Mouse (Mus musculus) B cell, adult 67 days (primary cell): ENCODE results near the gene Cln6. TPM values are rescaled to one million over a fixed set of nuclear protein-coding genes. Genes with fewer than 3 reads are reported as not detected.

Experiments used
- total RNA-seq, 2 experiments: library from RNA; stranded (reverse); gene quantifications; 4 replicates each; pipeline ENCODE4 v1.2.4; 2023

Gene Cln6
- 1 to 10 TPM; 4.5 to 7.1 TPM for total RNA-seq

DNA sequence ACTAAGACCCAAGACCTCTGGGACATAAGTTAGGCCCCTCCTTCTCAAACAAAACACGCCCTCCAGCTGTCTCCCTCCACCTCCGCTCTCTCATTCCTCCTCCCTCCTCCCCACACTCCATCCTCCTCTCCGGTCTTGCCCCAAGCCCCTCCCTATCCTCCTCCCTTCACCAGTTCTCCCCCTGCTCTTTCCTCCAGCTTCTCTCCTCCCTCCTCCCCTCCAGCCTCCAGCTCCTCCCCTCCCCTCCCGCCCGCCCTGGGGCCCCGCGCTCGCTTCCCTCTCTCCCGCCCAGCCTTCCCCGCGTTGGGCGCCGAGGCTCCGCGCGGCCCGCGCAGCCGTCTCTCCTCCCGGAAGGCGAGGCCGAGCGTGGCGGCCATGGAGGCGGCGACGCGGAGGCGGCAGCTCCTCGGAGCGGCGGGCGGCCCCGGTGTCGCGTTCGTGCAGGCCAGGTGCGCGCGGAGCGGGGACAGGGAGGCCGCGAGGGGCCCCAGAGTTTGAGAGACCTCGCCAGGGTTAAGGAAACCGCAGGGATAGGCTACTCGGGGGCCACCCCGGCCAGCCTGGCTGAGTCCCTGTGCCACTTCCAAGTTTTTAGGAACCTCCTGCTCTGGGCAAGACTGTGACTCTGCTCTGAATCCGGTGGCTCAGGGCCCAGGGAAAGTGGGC, at the start of gene Cln6:
Gene Cln6 (plus strand): TSS at position 280 of the 666 bp plus-strand sequence.

DNA sequence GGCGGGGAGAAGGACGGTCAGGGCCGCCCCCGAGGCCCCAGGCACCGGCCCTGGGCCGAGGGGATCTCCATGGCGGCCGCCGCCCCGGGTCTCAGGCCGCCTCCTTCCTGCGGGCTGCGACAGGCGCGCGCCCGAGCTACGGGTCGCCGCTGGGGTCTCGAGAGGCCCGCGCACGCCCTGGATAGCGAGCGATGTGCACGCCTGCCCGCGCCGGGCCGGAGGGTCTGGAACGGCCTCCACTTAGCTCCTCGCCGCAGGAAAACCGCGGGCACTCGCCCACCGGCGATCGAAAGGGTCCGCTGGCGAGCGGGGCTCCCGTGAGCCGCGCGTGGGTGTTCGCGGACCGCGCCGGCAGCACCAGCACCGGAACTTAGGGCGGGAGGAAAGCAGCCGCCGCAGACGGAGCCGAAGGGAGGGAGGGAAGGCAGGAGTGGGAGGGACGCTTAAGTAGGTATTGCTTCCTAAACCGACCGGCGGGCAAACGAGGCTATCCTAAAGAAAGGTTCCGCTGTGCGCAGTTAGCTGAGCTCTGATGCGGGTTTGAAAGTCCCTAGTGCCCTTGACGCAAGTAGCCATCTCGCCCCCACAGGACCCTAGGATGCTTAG, 27.0 kb upstream of the Cln6 start, which contains the start of gene Fem1b:
Gene Fem1b (minus strand): TSS at position 419 of the 606 bp plus-strand sequence.

DNA sequence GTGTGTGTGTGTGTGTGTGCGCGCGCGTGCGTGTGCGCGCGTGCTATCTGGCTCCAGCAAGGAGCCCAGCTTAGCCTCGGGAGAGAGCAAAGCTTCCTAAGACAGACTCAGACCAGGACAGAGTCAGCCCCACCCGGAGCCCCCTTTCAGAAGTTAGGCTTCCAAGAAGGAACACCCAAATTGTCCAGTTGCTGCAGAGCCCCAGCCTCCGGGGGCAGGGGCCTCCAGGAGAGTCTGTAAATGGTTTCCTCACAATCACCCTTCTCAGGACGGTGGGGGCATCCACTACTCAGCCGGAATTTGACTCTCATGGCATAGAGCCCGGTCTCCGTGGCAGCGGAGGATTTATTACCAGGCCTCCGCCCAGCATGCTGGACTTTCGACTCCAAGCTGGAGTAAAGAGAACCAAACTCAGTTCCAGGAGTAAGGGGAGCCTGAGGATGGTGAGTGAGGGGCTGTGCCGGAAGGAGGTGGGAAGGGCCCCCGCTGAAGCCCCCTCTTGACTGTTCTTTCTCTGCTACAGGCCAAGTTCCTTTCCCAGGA, 19.2 kb downstream of the Cln6 start, which contains the start of gene Calml4:
Gene Calml4 (plus strand): TSS at position 362 of the 543 bp plus-strand sequence.

Other genes with a start within 250 kb of the Cln6 start
- gene Itga11, start 161.0 kb upstream of the Cln6 start, total RNA-seq, result not detected
- 10 to 100 TPM; 22.8 to 29.3 TPM for gene Fem1b, start 26.9 kb upstream of the Cln6 start, total RNA-seq
- gene Calml4, start 19.3 kb downstream of the Cln6 start, total RNA-seq, result not detected
- 100 to 1,000 TPM; 121 to 131 TPM for gene Pias1, start 149.1 kb downstream of the Cln6 start, total RNA-seq